Mouse (Mus musculus): ENCODE measurements around the gene Tshz2.

DNA sequence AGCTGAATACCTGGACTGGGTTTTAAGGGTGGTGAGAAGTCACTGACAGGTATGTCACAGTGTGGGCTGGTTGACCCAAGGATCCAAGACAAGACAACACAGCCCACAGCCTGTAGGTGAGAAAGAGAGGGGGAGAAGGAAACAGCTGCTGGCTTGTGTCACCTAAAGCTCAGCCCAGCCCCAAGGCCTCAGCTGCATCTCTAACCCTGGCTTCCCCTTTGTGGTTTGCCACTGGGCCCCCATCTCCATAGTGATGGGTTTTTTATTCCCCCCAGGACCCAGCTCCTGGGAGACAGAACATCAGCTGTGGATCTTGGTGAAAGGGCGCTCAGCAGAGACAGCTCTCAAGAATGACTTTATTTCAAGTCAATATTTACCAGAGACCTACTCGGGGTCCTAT lies 57.2 kb downstream of the Tshz2 start:
- no peak for TF ChIP-seq CTCF (IDR thresholded peaks at IDR 0.05)
- TF ChIP-seq EP300 (IDR thresholded peaks at IDR 0.05), result no peak

Data from lung, postnatal 0 days (tissue).